ENCODE assay signal across 9 mouse cellular contexts in the genomic region with DNA sequence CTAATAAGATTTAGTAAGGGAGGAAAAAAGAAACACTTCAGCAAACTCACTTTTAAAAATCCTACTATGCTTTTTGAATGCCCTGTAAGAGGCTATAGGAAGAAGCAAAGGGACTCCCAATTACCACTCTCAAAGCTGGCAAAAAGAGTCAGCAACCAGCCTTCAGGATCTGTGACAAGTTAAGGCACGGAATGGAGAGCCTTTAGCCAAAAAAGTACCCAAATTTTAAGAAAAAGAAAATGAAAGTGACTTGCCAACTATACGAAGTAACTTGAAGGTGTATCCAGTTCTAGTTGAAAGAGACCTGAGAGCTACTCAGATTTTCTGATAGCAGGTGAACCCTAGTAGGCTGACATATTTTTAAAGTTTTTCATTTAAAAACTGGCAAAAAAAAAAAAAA. TPM values are rescaled to one million over a fixed set of nuclear protein-coding genes. Genes with fewer than 3 reads are reported as not detected.
DNase-seq lines count a peak whose midpoint lies in the region; ATAC-seq lines count a peak whose summit lies in the region.
"Had no signal": no experiment of that assay in that cellular context is flagged by ENCODE, and none has a peak within 500 bp of the region (broad histone marks: within the 10 kb centered on the region; RNA-seq: fewer than 3 reads in every experiment).

No protein-coding gene starts in this region.

- no peaks in the 10 kb centered on the region for H3K9me3 ChIP-seq in kidney, embryonic 14.5 days (ENCODE audit: control insufficient read depth, low read length)
- H3K9me3 ChIP-seq in hindbrain, embryonic 15.5 days = no peaks in the 10 kb centered on the region
- H3K9me3 ChIP-seq in midbrain, embryonic 14.5 days (ENCODE audit: control insufficient read depth, low read length) = no peaks in the 10 kb centered on the region

- peaks cover 11% of the 10 kb centered on the region; the same call in 1 of the 2 replicates for H3K4me1 ChIP-seq in kidney, embryonic 14.5 days (ENCODE audit: control insufficient read depth, insufficient read depth, low read length)
- peaks cover 3% of the 10 kb centered on the region; the same call in 1 of the 2 replicates for H3K4me1 ChIP-seq in brown adipose tissue, adult 24 weeks (ENCODE audit: control insufficient read depth, insufficient read depth, insufficient read length, low read length)
- peaks cover 45% of the 10 kb centered on the region for H3K4me1 ChIP-seq in hindbrain, embryonic 15.5 days (replicated peaks)
- H3K4me1 ChIP-seq in midbrain, embryonic 14.5 days (ENCODE audit: control insufficient read depth, insufficient read depth, low read length) = peaks cover 28% of the 10 kb centered on the region

- H3K4me3 ChIP-seq in kidney, embryonic 14.5 days (ENCODE audit: low read length) = peak overlapping the region; percentile 80
- H3K4me3 ChIP-seq in brown adipose tissue, adult 24 weeks (ENCODE audit: insufficient read depth, low read depth, low read length) = peak overlapping the region; percentile 49; the same call in 1 of the 2 replicates
- H3K4me3 ChIP-seq in hindbrain, embryonic 15.5 days = peak overlapping the region; percentile 89
- H3K4me3 ChIP-seq in midbrain, embryonic 14.5 days (replicated peaks; ENCODE audit: low read depth, low read length) = peak overlapping the region; percentile 78

- DNase-seq in kidney, postnatal 36 days = no peak
- DNase-seq in midbrain, embryonic 14.5 days = no peak
- DNase-seq in urinary bladder, adult 18-20 months (ENCODE audit: low spot score in 2 of 2) = no peak
- no peak for DNase-seq in adrenal gland, postnatal 36 days
- DNase-seq in right cerebral cortex, postnatal 25 days = no peak
- DNase-seq: right cerebral cortex, postnatal 14 days had no signal

- no peak overlapping the region for H3K27ac ChIP-seq in kidney, embryonic 14.5 days (ENCODE audit: low read depth, low read length)
- H3K27ac ChIP-seq in brown adipose tissue, adult 24 weeks (replicated peaks; ENCODE audit: low read depth, low read length) = no peak overlapping the region
- H3K27ac ChIP-seq in hindbrain, embryonic 15.5 days (replicated peaks) = no peak overlapping the region
- no peak overlapping the region for H3K27ac ChIP-seq in midbrain, embryonic 14.5 days (replicated peaks; ENCODE audit: low read depth, low read length)

- H3K27me3 ChIP-seq in kidney, embryonic 14.5 days (ENCODE audit: control insufficient read depth, insufficient read depth, low read length) = no peaks in the 10 kb centered on the region
- no peaks in the 10 kb centered on the region for H3K27me3 ChIP-seq in hindbrain, embryonic 15.5 days
- no peaks in the 10 kb centered on the region for H3K27me3 ChIP-seq in midbrain, embryonic 14.5 days (ENCODE audit: control insufficient read depth, insufficient read depth, low read length)

- WGBS in kidney, embryonic 14.5 days = 55% methylated on average over 2 of the region's 2 CpGs
- WGBS in hindbrain, embryonic 15.5 days = 45% methylated on average over 2 of the region's 2 CpGs
- 49% methylated on average over 2 of the region's 2 CpGs for WGBS in midbrain, embryonic 14.5 days

- ATAC-seq in kidney, embryonic 14.5 days (ENCODE audit: low FRiP score, low TSS enrichment) = no peak
- ATAC-seq in hindbrain, embryonic 15.5 days (ENCODE audit: low FRiP score, low read depth) = no peak
- ATAC-seq in midbrain, embryonic 14.5 days (ENCODE audit: low FRiP score, low TSS enrichment) = no peak

- H3K4me2 ChIP-seq in kidney, embryonic 14.5 days (replicated peaks; ENCODE audit: low read depth, low read length) = peak overlapping the region; percentile 80
- peak overlapping the region; percentile 75 for H3K4me2 ChIP-seq in hindbrain, embryonic 15.5 days
- H3K4me2 ChIP-seq in midbrain, embryonic 14.5 days (ENCODE audit: low read length) = peak overlapping the region; percentile 78

- H3K9ac ChIP-seq in kidney, embryonic 14.5 days (ENCODE audit: low read depth, low read length) = peak overlapping the region; percentile 89; the same call in 1 of the 2 replicates
- H3K9ac ChIP-seq in hindbrain, embryonic 15.5 days = peak overlapping the region; percentile 96
- peak overlapping the region; percentile 87; the same call in 1 of the 2 replicates for H3K9ac ChIP-seq in midbrain, embryonic 14.5 days (replicated peaks; ENCODE audit: low read length)

- no peaks in the 10 kb centered on the region for H3K36me3 ChIP-seq in kidney, embryonic 14.5 days (ENCODE audit: control insufficient read depth, insufficient read depth, low read length)
- H3K36me3 ChIP-seq in hindbrain, embryonic 15.5 days = no peaks in the 10 kb centered on the region
- no peaks in the 10 kb centered on the region for H3K36me3 ChIP-seq in midbrain, embryonic 14.5 days (ENCODE audit: control insufficient read depth, insufficient read depth, low read length)

RNA-seq across cellular contexts. Expression of a gene that starts 1.6 kb away (rescaled TPM):
- polyA plus RNA-seq in kidney, embryonic 14.5 days (2014; fragmentation: Nextera tagmentation; extraction: Ambion mirVana) = 23.2 and 26.1 TPM in 2 replicates
- 18.1 and 19.1 TPM in 2 replicates for polyA plus RNA-seq in brown adipose tissue, adult 24 weeks (2012; ENCODE audit: insufficient read depth, insufficient read length, missing spikeins)
- 57.0 and 57.1 TPM in 2 replicates for polyA plus RNA-seq in hindbrain, embryonic 15.5 days (2015; fragmentation: Nextera tagmentation; extraction: Ambion mirVana)
- polyA plus RNA-seq in midbrain, embryonic 14.5 days (2014; fragmentation: Nextera tagmentation; extraction: Ambion mirVana) = 77.2 and 77.6 TPM in 2 replicates
- 10 to 100 TPM; 58.2 to 63.8 TPM for total RNA-seq in adrenal gland, postnatal 36 days (2021)
